Mouse (Mus musculus): ENCODE results near the gene Cdk20. TPM values are rescaled to one million over a fixed set of nuclear protein-coding genes. Genes with fewer than 3 reads are reported as not detected.

The Cdk20 gene
- total and polyA plus RNA-seq, 2 experiments from 2014 or later = 26.4 to 38.5 TPM

- no peak overlapping the region for H3K4me2 ChIP-seq (ENCODE audit: low read depth)
- no peak overlapping the region for H3K27ac ChIP-seq (ENCODE audit: low read depth, low read length)
- ATAC-seq (no peak), DNase-seq (no peak)
- H3K9ac ChIP-seq = no peak overlapping the region
- H3K4me3 ChIP-seq (ENCODE audit: low read depth, low read length) = no peak overlapping the region
- H3K36me3 ChIP-seq (ENCODE audit: insufficient read depth) = no peaks in the 10 kb centered on the region
- no peaks in the 10 kb centered on the region for H3K9me3 ChIP-seq (ENCODE audit: low read length)
- no peak for TF ChIP-seq CTCF (IDR thresholded peaks at IDR 0.05; ENCODE audit: low read depth)
- no peaks in the 10 kb centered on the region for H3K4me1 ChIP-seq (ENCODE audit: insufficient read depth)
- 89% methylated on average over 14 of the region's 14 CpGs for WGBS
- no peaks in the 10 kb centered on the region for H3K27me3 ChIP-seq (ENCODE audit: insufficient read depth, low read length)
These were observed 26.1 kb downstream of the Cdk20 start for GRCm38 (mm10) chr13:64458181-64458580.

DNA sequence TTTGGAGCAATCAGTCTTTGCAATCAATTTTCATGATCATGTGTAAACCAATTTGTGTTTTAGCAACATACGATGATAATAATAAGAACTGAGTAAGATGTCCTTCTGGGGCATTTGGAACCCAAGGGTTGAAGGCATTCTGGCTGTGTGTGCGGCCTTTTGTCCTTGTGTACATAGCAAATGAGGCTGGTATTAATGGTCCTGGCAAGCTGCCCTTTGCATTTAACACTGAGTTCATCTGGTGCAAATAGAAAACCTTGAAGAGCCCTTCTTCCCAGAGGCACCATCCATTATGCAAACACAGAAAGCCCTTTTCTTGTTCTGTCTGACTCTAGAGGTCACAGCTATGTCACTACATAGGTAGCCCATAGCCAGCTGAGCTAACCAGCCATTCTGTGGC lies 30.5 kb downstream of the Cdk20 start:
- Histone ChIP-seq H3K27me3 (ENCODE audit: insufficient read depth, low read length) (no peaks in the 10 kb centered on the region), H3K36me3 (ENCODE audit: insufficient read depth) (no peaks in the 10 kb centered on the region), H3K4me3 (ENCODE audit: low read depth, low read length) (no peak overlapping the region), H3K4me1 (ENCODE audit: insufficient read depth) (no peaks in the 10 kb centered on the region), H3K27ac (ENCODE audit: low read depth, low read length) (no peak overlapping the region), H3K4me2 (ENCODE audit: low read depth) (no peak overlapping the region), H3K9me3 (ENCODE audit: low read length) (no peaks in the 10 kb centered on the region), H3K9ac (no peak overlapping the region)
- TF ChIP-seq CTCF (IDR thresholded peaks at IDR 0.05; ENCODE audit: low read depth) = no peak
- ATAC-seq = no peak
- no peak for DNase-seq
- WGBS = 68% methylated on average over 2 of the region's 2 CpGs

DNA sequence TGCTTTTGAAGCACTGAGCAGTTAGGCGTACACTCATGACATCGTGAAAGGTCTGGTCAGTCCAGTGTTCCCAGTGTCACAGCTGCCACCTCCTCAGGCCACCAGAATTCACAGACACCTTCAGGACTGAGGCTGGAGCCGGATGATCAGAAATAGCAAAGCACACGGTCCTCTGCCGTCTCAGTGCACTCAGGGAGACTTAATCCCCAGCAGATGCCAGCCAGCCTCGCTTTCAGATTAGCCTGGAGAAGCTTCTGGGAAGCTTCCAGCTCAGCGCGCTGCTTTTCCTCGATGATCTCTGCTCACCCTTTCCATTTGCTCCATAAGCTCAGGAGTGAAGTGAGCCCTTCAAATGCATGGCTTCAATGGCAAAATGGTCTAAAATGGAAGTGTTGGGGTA lies 33.1 kb downstream of the Cdk20 start:
- H3K27me3 ChIP-seq (ENCODE audit: insufficient read depth, low read length) = no peaks in the 10 kb centered on the region
- no peak overlapping the region for H3K9ac ChIP-seq
- H3K27ac ChIP-seq (ENCODE audit: low read depth, low read length) = no peak overlapping the region
- no peak overlapping the region for H3K4me3 ChIP-seq (ENCODE audit: low read depth, low read length)
- ATAC-seq (no peak), DNase-seq (no peak)
- no peaks in the 10 kb centered on the region for H3K9me3 ChIP-seq (ENCODE audit: low read length)
- H3K4me1 ChIP-seq (ENCODE audit: insufficient read depth) = no peaks in the 10 kb centered on the region
- 61% methylated on average over 9 of the region's 9 CpGs for WGBS
- no peak for TF ChIP-seq CTCF (IDR thresholded peaks at IDR 0.05; ENCODE audit: low read depth)
- H3K36me3 ChIP-seq (ENCODE audit: insufficient read depth) = no peaks in the 10 kb centered on the region
- no peak overlapping the region for H3K4me2 ChIP-seq (ENCODE audit: low read depth)

DNA sequence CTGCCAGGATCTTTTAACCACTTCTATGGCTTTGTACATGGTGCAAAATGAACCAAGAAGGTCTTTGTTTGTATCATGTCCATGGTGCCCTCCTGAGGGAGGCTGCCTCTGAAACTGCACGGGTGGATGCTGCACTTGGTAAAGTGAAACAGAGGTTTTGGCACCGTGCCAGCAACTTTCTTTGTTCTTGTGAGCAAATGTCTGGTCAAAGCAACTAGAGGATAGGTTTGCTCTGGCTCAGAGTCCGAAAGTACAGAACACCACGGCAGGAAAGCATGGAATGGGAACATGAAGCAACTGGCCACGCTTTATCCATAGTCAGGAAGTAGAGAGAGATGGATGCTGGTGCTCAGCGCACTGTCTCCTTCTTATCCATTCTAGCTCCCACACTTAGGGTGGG lies 35.8 kb downstream of the Cdk20 start:
- no peak overlapping the region for H3K9ac ChIP-seq
- no peak for ATAC-seq

GRCm38 (mm10) chr13:64477968-64478367 lies 45.9 kb downstream of the Cdk20 start:
- Histone ChIP-seq H3K4me2 (ENCODE audit: low read depth) (no peak overlapping the region), H3K4me1 (ENCODE audit: insufficient read depth) (no peaks in the 10 kb centered on the region), H3K27me3 (ENCODE audit: insufficient read depth, low read length) (no peaks in the 10 kb centered on the region), H3K9me3 (ENCODE audit: low read length) (no peaks in the 10 kb centered on the region), H3K36me3 (ENCODE audit: insufficient read depth) (no peaks in the 10 kb centered on the region), H3K4me3 (ENCODE audit: low read depth, low read length) (no peak overlapping the region), H3K27ac (ENCODE audit: low read depth, low read length) (no peak overlapping the region), H3K9ac (no peak overlapping the region)
- no peak for ATAC-seq
- WGBS = 39% methylated on average over 4 of the region's 4 CpGs
- TF ChIP-seq CTCF (IDR thresholded peaks at IDR 0.05; ENCODE audit: low read depth) = no peak
- no peak for DNase-seq

More for the DNA sequence above, 35.8 kb downstream of the Cdk20 start:
- DNase-seq = no peak
- no peaks in the 10 kb centered on the region for H3K27me3 ChIP-seq (ENCODE audit: insufficient read depth, low read length)
- no peak overlapping the region for H3K4me3 ChIP-seq (ENCODE audit: low read depth, low read length)
- TF ChIP-seq CTCF (IDR thresholded peaks at IDR 0.05; ENCODE audit: low read depth) = no peak
- no peak overlapping the region for H3K4me2 ChIP-seq (ENCODE audit: low read depth)
- no peaks in the 10 kb centered on the region for H3K36me3 ChIP-seq (ENCODE audit: insufficient read depth)
- no peak overlapping the region for H3K27ac ChIP-seq (ENCODE audit: low read depth, low read length)
- H3K4me1 ChIP-seq (ENCODE audit: insufficient read depth) = no peaks in the 10 kb centered on the region
- 43% methylated on average over 6 of the region's 6 CpGs for WGBS
- no peaks in the 10 kb centered on the region for H3K9me3 ChIP-seq (ENCODE audit: low read length)

- no peaks in the 10 kb centered on the region for H3K9me3 ChIP-seq (ENCODE audit: low read length)
- 74% methylated on average over 3 of the region's 3 CpGs for WGBS
- H3K27ac ChIP-seq (ENCODE audit: low read depth, low read length) = no peak overlapping the region
- no peaks in the 10 kb centered on the region for H3K4me1 ChIP-seq (ENCODE audit: insufficient read depth)
- H3K27me3 ChIP-seq (ENCODE audit: insufficient read depth, low read length) = no peaks in the 10 kb centered on the region
- H3K36me3 ChIP-seq (ENCODE audit: insufficient read depth) = no peaks in the 10 kb centered on the region
- no peak for TF ChIP-seq CTCF (IDR thresholded peaks at IDR 0.05; ENCODE audit: low read depth)
- no peak overlapping the region for H3K4me2 ChIP-seq (ENCODE audit: low read depth)
- H3K9ac ChIP-seq = no peak overlapping the region
- no peak overlapping the region for H3K4me3 ChIP-seq (ENCODE audit: low read depth, low read length)
- ATAC-seq = no peak
- no peak for DNase-seq
These were observed 47.8 kb downstream of the Cdk20 start for GRCm38 (mm10) chr13:64479960-64480359.

DNA sequence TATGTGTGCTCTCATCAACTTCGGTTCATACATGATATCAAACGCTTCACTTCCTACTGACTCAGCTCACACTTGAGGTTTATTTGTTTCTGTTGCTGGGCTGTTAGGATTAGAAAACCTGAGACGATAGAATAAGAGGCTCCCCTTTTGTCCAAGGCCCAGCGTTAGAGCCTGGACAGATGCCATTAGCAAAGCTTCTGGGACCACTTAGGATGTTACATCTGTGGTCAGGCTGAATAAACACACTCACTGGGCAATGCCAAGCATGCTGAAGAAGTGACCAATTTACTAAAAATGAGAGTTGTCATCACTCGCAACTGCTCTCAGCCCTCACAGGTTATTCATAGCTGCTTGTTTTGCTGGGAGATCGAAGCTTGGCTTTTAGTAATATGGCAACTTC lies 57.8 kb downstream of the Cdk20 start:
- 72% methylated on average over 6 of the region's 6 CpGs for WGBS
- no peak for TF ChIP-seq CTCF (IDR thresholded peaks at IDR 0.05; ENCODE audit: low read depth)
- no peaks in the 10 kb centered on the region for H3K9me3 ChIP-seq (ENCODE audit: low read length)
- H3K4me3 ChIP-seq (ENCODE audit: low read depth, low read length) = no peak overlapping the region
- ATAC-seq = no peak
- H3K4me2 ChIP-seq (ENCODE audit: low read depth) = no peak overlapping the region
- no peak for DNase-seq
- no peak overlapping the region for H3K27ac ChIP-seq (ENCODE audit: low read depth, low read length)
- no peak overlapping the region for H3K9ac ChIP-seq
- H3K27me3 ChIP-seq (ENCODE audit: insufficient read depth, low read length) = no peaks in the 10 kb centered on the region
- no peaks in the 10 kb centered on the region for H3K36me3 ChIP-seq (ENCODE audit: insufficient read depth)
- no peaks in the 10 kb centered on the region for H3K4me1 ChIP-seq (ENCODE audit: insufficient read depth)

Other genes starting within 250 kb of the Cdk20 start
- 1.7 and 3.0 TPM in 2 replicates for gene Cdc14b, start 157.0 kb upstream of the Cdk20 start, total RNA-seq (2014; rRNA removed)
- 0.42 and 0.75 TPM in 2 replicates for gene Cdc14b, start 157.0 kb upstream of the Cdk20 start, polyA plus RNA-seq (2015; fragmentation: Nextera tagmentation; extraction: Ambion mirVana)
- gene Aaed1, start 119.6 kb upstream of the Cdk20 start, total RNA-seq (2014; rRNA removed) = 9.8 and 13.5 TPM in 2 replicates
- 7.2 and 9.1 TPM in 2 replicates for gene Aaed1, start 119.6 kb upstream of the Cdk20 start, polyA plus RNA-seq (2015; fragmentation: Nextera tagmentation; extraction: Ambion mirVana)
- 138 and 149 TPM in 2 replicates for gene Ctsl, start 61.4 kb upstream of the Cdk20 start, total RNA-seq (2014; rRNA removed)
- gene Ctsl, start 61.4 kb upstream of the Cdk20 start, polyA plus RNA-seq (2015; fragmentation: Nextera tagmentation; extraction: Ambion mirVana) = 161 and 182 TPM in 2 replicates
- not detected in 2 replicates for gene Fam240b, start 65.5 kb downstream of the Cdk20 start, total RNA-seq (2014; rRNA removed)
- not detected in 2 replicates for gene Fam240b, start 65.5 kb downstream of the Cdk20 start, polyA plus RNA-seq (2015; fragmentation: Nextera tagmentation; extraction: Ambion mirVana)

Data from forebrain, postnatal 0 days (tissue).